Mouse (Mus musculus): ENCODE measurements around the gene Scin. TPM values are rescaled to one million over a fixed set of nuclear protein-coding genes. Genes with fewer than 3 reads are reported as not detected.

Gene Scin
- polyA plus RNA-seq, 1 experiment from 2014 or later, result 0.59 TPM

GRCm38 (mm10) chr12:40102359-40102758 lies 31.7 kb downstream of the Scin start:
- H3K36me3 ChIP-seq, result no peaks in the 10 kb centered on the region
- no peak overlapping the region for H3K9ac ChIP-seq
- no peak overlapping the region for H3K4me2 ChIP-seq
- 94% methylated on average over 2 of the region's 2 CpGs for WGBS
- no peaks in the 10 kb centered on the region for H3K9me3 ChIP-seq
- H3K27me3 ChIP-seq, result no peaks in the 10 kb centered on the region
- no peak for ATAC-seq (ENCODE audit: low read depth)
- H3K4me3 ChIP-seq, result no peak overlapping the region
- no peaks in the 10 kb centered on the region for H3K4me1 ChIP-seq (replicated peaks)
- H3K27ac ChIP-seq (replicated peaks), result no peak overlapping the region

GRCm38 (mm10) chr12:40099407-40099806 lies 34.6 kb downstream of the Scin start:
- H3K27me3 ChIP-seq, result no peaks in the 10 kb centered on the region

GRCm38 (mm10) chr12:40097449-40097848 lies 36.6 kb downstream of the Scin start:
- no peak overlapping the region for H3K4me2 ChIP-seq
- H3K27me3 ChIP-seq, result no peaks in the 10 kb centered on the region
- no peaks in the 10 kb centered on the region for H3K4me1 ChIP-seq (replicated peaks)
- 97% methylated on average over 4 of the region's 4 CpGs for WGBS
- no peak for ATAC-seq (ENCODE audit: low read depth)
- no peak overlapping the region for H3K27ac ChIP-seq (replicated peaks)
- no peaks in the 10 kb centered on the region for H3K9me3 ChIP-seq
- no peaks in the 10 kb centered on the region for H3K36me3 ChIP-seq
- H3K4me3 ChIP-seq, result no peak overlapping the region
- no peak overlapping the region for H3K9ac ChIP-seq

More at GRCm38 (mm10) chr12:40099407-40099806, 34.6 kb downstream of the Scin start:
- Histone ChIP-seq H3K9me3 (no peaks in the 10 kb centered on the region), H3K9ac (no peak overlapping the region), H3K36me3 (no peaks in the 10 kb centered on the region), H3K27ac (replicated peaks) (no peak overlapping the region), H3K4me1 (replicated peaks) (no peaks in the 10 kb centered on the region), H3K4me2 (no peak overlapping the region), H3K4me3 (no peak overlapping the region)
- no peak for ATAC-seq (ENCODE audit: low read depth)
- 83% methylated on average over 2 of the region's 2 CpGs for WGBS

GRCm38 (mm10) chr12:40097023-40097422 lies 37.0 kb downstream of the Scin start:
- Histone ChIP-seq H3K27ac (replicated peaks) (no peak overlapping the region), H3K9ac (no peak overlapping the region), H3K4me3 (no peak overlapping the region), H3K4me1 (replicated peaks) (no peaks in the 10 kb centered on the region), H3K9me3 (no peaks in the 10 kb centered on the region), H3K36me3 (no peaks in the 10 kb centered on the region), H3K4me2 (no peak overlapping the region), H3K27me3 (no peaks in the 10 kb centered on the region)
- WGBS, result 97% methylated on average over 5 of the region's 5 CpGs
- no peak for ATAC-seq (ENCODE audit: low read depth)

GRCm38 (mm10) chr12:40096453-40096852 lies 37.6 kb downstream of the Scin start:
- H3K4me2 ChIP-seq, result no peak overlapping the region
- no peak for ATAC-seq (ENCODE audit: low read depth)
- no peak overlapping the region for H3K4me3 ChIP-seq
- H3K4me1 ChIP-seq (replicated peaks), result no peaks in the 10 kb centered on the region
- no peaks in the 10 kb centered on the region for H3K9me3 ChIP-seq
- H3K9ac ChIP-seq, result no peak overlapping the region
- 93% methylated on average over 3 of the region's 3 CpGs for WGBS
- no peaks in the 10 kb centered on the region for H3K27me3 ChIP-seq
- no peak overlapping the region for H3K27ac ChIP-seq (replicated peaks)
- no peaks in the 10 kb centered on the region for H3K36me3 ChIP-seq

GRCm38 (mm10) chr12:40090017-40090416 lies 44.0 kb downstream of the Scin start:
- Histone ChIP-seq H3K4me3 (no peak overlapping the region), H3K4me1 (replicated peaks) (no peaks in the 10 kb centered on the region), H3K27me3 (no peaks in the 10 kb centered on the region), H3K36me3 (no peaks in the 10 kb centered on the region), H3K4me2 (no peak overlapping the region), H3K27ac (replicated peaks) (no peak overlapping the region), H3K9ac (no peak overlapping the region), H3K9me3 (no peaks in the 10 kb centered on the region)
- 87% methylated on average over 3 of the region's 3 CpGs for WGBS
- no peak for ATAC-seq (ENCODE audit: low read depth)

GRCm38 (mm10) chr12:40085731-40086322 lies 48.2 kb downstream of the Scin start:
- no peak overlapping the region for H3K27ac ChIP-seq (replicated peaks)
- no peak for ATAC-seq (ENCODE audit: low read depth)
- no peak overlapping the region for H3K4me2 ChIP-seq
- no peaks in the 10 kb centered on the region for H3K9me3 ChIP-seq
- no peaks in the 10 kb centered on the region for H3K36me3 ChIP-seq
- no peaks in the 10 kb centered on the region for H3K4me1 ChIP-seq (replicated peaks)
- H3K27me3 ChIP-seq, result no peaks in the 10 kb centered on the region
- no peak overlapping the region for H3K9ac ChIP-seq
- H3K4me3 ChIP-seq, result no peak overlapping the region
- 83% methylated on average over 5 of the region's 5 CpGs for WGBS

GRCm38 (mm10) chr12:40082453-40083238 lies 51.4 kb downstream of the Scin start:
- ATAC-seq (ENCODE audit: low read depth), result no peak
- no peak overlapping the region for H3K27ac ChIP-seq (replicated peaks)
- H3K9me3 ChIP-seq, result no peaks in the 10 kb centered on the region
- H3K4me1 ChIP-seq (replicated peaks), result no peaks in the 10 kb centered on the region
- H3K9ac ChIP-seq, result no peak overlapping the region
- no peaks in the 10 kb centered on the region for H3K36me3 ChIP-seq
- no peaks in the 10 kb centered on the region for H3K27me3 ChIP-seq
- 49% methylated on average over 5 of the region's 6 CpGs for WGBS
- H3K4me3 ChIP-seq, result no peak overlapping the region
- no peak overlapping the region for H3K4me2 ChIP-seq

GRCm38 (mm10) chr12:40082048-40082447 lies 52.0 kb downstream of the Scin start:
- H3K27ac ChIP-seq (replicated peaks), result no peak overlapping the region
- no peak overlapping the region for H3K4me2 ChIP-seq
- H3K4me3 ChIP-seq, result no peak overlapping the region
- no peaks in the 10 kb centered on the region for H3K4me1 ChIP-seq (replicated peaks)
- no peak for ATAC-seq (ENCODE audit: low read depth)
- no peaks in the 10 kb centered on the region for H3K36me3 ChIP-seq
- H3K9me3 ChIP-seq, result no peaks in the 10 kb centered on the region
- no peak overlapping the region for H3K9ac ChIP-seq
- no peaks in the 10 kb centered on the region for H3K27me3 ChIP-seq
- 82% methylated on average over 5 of the region's 5 CpGs for WGBS

GRCm38 (mm10) chr12:40073660-40074059 lies 60.4 kb downstream of the Scin start:
- H3K4me3 ChIP-seq, result no peak overlapping the region
- WGBS, result 69% methylated on average over 5 of the region's 5 CpGs
- H3K27ac ChIP-seq (replicated peaks), result no peak overlapping the region
- H3K27me3 ChIP-seq, result no peaks in the 10 kb centered on the region
- no peaks in the 10 kb centered on the region for H3K9me3 ChIP-seq
- no peaks in the 10 kb centered on the region for H3K4me1 ChIP-seq (replicated peaks)
- H3K4me2 ChIP-seq, result no peak overlapping the region
- no peak overlapping the region for H3K9ac ChIP-seq
- no peak for ATAC-seq (ENCODE audit: low read depth)
- no peaks in the 10 kb centered on the region for H3K36me3 ChIP-seq

GRCm38 (mm10) chr12:40047024-40047423 lies 87.0 kb downstream of the Scin start:
- WGBS, result 61% methylated on average over 1 of the region's 1 CpGs
- no peaks in the 10 kb centered on the region for H3K4me1 ChIP-seq (replicated peaks)
- no peak overlapping the region for H3K9ac ChIP-seq
- H3K4me2 ChIP-seq, result no peak overlapping the region
- no peak overlapping the region for H3K27ac ChIP-seq (replicated peaks)
- peaks cover 7% of the 10 kb centered on the region; the same call in 1 of the 2 replicates for H3K9me3 ChIP-seq
- no peak overlapping the region for H3K4me3 ChIP-seq
- H3K36me3 ChIP-seq, result 0 out of 2 replicates have a peak, but pooled peaks cover 2% of the 10 kb centered on the region
- no peaks in the 10 kb centered on the region for H3K27me3 ChIP-seq
- no peak for ATAC-seq (ENCODE audit: low read depth)

- H3K4me3 ChIP-seq, result no peak overlapping the region
- 84% methylated on average over 8 of the region's 8 CpGs for WGBS
- no peak overlapping the region for H3K27ac ChIP-seq (replicated peaks)
- H3K4me1 ChIP-seq (replicated peaks), result no peaks in the 10 kb centered on the region
- no peak for ATAC-seq (ENCODE audit: low read depth)
- H3K9ac ChIP-seq, result no peak overlapping the region
- H3K27me3 ChIP-seq, result no peaks in the 10 kb centered on the region
- H3K4me2 ChIP-seq, result no peak overlapping the region
- 0 out of 2 replicates have a peak, but pooled peaks cover 2% of the 10 kb centered on the region for H3K36me3 ChIP-seq
- peaks cover 7% of the 10 kb centered on the region; the same call in 1 of the 2 replicates for H3K9me3 ChIP-seq
These were observed 90.0 kb downstream of the Scin start for GRCm38 (mm10) chr12:40043816-40044585.
